Mouse (Mus musculus): ENCODE results near the gene 1810013L24Rik.

DNA sequence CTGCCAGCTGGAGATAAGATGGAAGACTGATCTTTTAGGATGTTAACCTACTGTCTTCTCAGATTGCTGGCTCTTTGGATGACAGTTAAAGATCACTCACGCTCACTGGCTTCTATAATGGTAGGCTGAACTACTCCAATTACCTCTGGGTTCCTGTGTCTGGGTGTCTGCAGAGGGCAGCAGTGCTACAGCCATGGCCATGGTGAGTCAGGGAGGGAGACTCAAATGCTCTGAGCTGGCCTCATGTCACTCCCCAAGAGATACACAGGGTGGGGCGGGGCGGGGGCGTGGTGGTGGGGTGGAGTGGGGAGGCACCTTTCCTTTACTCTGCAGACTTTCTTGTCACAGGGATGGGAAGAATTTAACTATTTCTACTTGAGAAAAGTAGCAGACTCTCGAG lies 42.1 kb downstream of the 1810013L24Rik start:
- TF ChIP-seq CTCF (IDR thresholded peaks at IDR 0.05; ENCODE audit: control insufficient read depth, insufficient read depth, insufficient replicate concordance, low read depth, low read length) (no peak; the same call in 1 of the 2 replicates), POLR2A (IDR thresholded peaks at IDR 0.05; ENCODE audit: control insufficient read depth, low read depth, low read length) (no peak)

Data from testis, adult 2 months (tissue).